Mouse (Mus musculus) ES-E14 (cell line): ENCODE measurements around the gene Acsf2.

Experiments
- CHD2 ChIP-seq: IDR thresholded peaks from 2 replicates; pipeline ENCODE4 v1.6.1; 2014; ENCODE audit warnings: mild to moderate bottlenecking, low read depth, low read length, inconsistent platforms
- HCFC1 ChIP-seq: IDR thresholded peaks from 2 replicates; pipeline ENCODE4 v1.6.1; 2012; ENCODE audit warnings: low read length, inconsistent platforms, borderline replicate concordance; ENCODE audit not compliant: insufficient read depth
- MAFK ChIP-seq: IDR thresholded peaks from 2 replicates; pipeline ENCODE4 v1.6.1; 2014; ENCODE audit warnings: mild to moderate bottlenecking, low read depth, low read length, inconsistent platforms; ENCODE audit not compliant: insufficient read depth

GRCm38 (mm10) chr11:94542400-94542799, 59.3 kb downstream of the Acsf2 start:
- TF ChIP-seq CHD2 (no peak), HCFC1 (no peak), MAFK (no peak)
